Mouse (Mus musculus) midbrain, embryonic 11.5 days (tissue): ENCODE results near the gene Ptprm. TPM values are rescaled to one million over a fixed set of nuclear protein-coding genes. Genes with fewer than 3 reads are reported as not detected.

ENCODE experiments used
- ATAC-seq: fragments of 200-750 bp; cut with Nextera tagmentation; 2 replicates; pipeline ENCODE4 v1.8.0; 2017; ENCODE audit warnings: moderate TSS enrichment, moderate library complexity; ENCODE audit not compliant: low FRiP score
- DNase-seq: peaks from one replicate; pipeline ENCODE4 v3.0.0; 2015; ENCODE audit warnings: low spot score; ENCODE audit errors: missing footprints
- H3K27ac ChIP-seq: fragments of 300-500 bp; sonication (generic); 2 replicates; pipeline ENCODE4 v1.5.1; 2014; ENCODE audit warnings: low read depth, low read length
- H3K27me3 ChIP-seq: fragments of 300-500 bp; sonication (generic); 2 replicates; pipeline ENCODE4 v1.6.1; 2014; ENCODE audit warnings: mild to moderate bottlenecking, low read length, moderate library complexity, mixed read lengths; ENCODE audit not compliant: control insufficient read depth, insufficient read depth
- H3K36me3 ChIP-seq: fragments of 300-500 bp; sonication (generic); 2 replicates; pipeline ENCODE4 v1.6.1; 2014; ENCODE audit warnings: mild to moderate bottlenecking, low read length, moderate library complexity, mixed read lengths; ENCODE audit not compliant: control insufficient read depth, insufficient read depth
- H3K4me1 ChIP-seq: fragments of 300-500 bp; sonication (generic); 2 replicates; pipeline ENCODE4 v1.6.1; 2014; ENCODE audit warnings: low read length; ENCODE audit not compliant: control insufficient read depth, insufficient read depth
- H3K4me2 ChIP-seq: fragments of 300-500 bp; sonication (generic); 2 replicates; pipeline ENCODE4 v1.6.1; 2014; ENCODE audit warnings: mild to moderate bottlenecking, moderate library complexity
- H3K4me3 ChIP-seq: fragments of 300-500 bp; sonication (generic); 2 replicates; pipeline ENCODE4 v1.5.1; 2014; ENCODE audit warnings: low read depth, low read length
- H3K9ac ChIP-seq: fragments of 300-500 bp; sonication (generic); 2 replicates; pipeline ENCODE4 v1.6.1; 2014; ENCODE audit warnings: low read length
- H3K9me3 ChIP-seq: fragments of 300-500 bp; sonication (generic); 2 replicates; pipeline ENCODE4 v1.6.1; 2016; ENCODE audit warnings: low read length; ENCODE audit not compliant: control insufficient read depth
- WGBS: fragments of 180-500 bp; shearing (Covaris S2); extraction: QIAGEN DNeasy Blood & Tissue Kit; methylation state at CpG from one replicate; pipeline ENCODE4 v1.1.7; 2014; 5-methylcytosine and 5-hydroxymethylcytosine counted together
- polyA plus RNA-seq: library from polyadenylated mRNA; unstranded; fragments of >200 nt; fragmentation: Nextera tagmentation; extraction: Ambion mirVana; gene quantifications from 2 replicates; pipeline ENCODE4 v1.2.1, GENCODE M21; 2014

Gene Ptprm
- polyA plus RNA-seq, 1 experiment from 2014 or later = 8.9 TPM

GRCm38 (mm10) chr17:66809786-66810185 is 544.5 kb downstream of the Ptprm start:
- no peak for ATAC-seq
- WGBS = 76% methylated on average over 5 of the region's 5 CpGs
- Histone ChIP-seq H3K36me3 (no peaks in the 10 kb centered on the region), H3K4me2 (no peak overlapping the region), H3K9me3 (no peaks in the 10 kb centered on the region), H3K27me3 (peaks cover 2% of the 10 kb centered on the region; the same call in 1 of the 2 replicates), H3K9ac (no peak overlapping the region), H3K27ac (no peak overlapping the region), H3K4me3 (no peak overlapping the region), H3K4me1 (no peaks in the 10 kb centered on the region)
- DNase-seq = no peak

- Histone ChIP-seq H3K4me2 (no peak overlapping the region), H3K4me1 (no peaks in the 10 kb centered on the region), H3K4me3 (no peak overlapping the region), H3K9me3 (no peaks in the 10 kb centered on the region), H3K27ac (no peak overlapping the region), H3K36me3 (no peaks in the 10 kb centered on the region), H3K27me3 (no peaks in the 10 kb centered on the region), H3K9ac (no peak overlapping the region)
- 93% methylated on average over 8 of the region's 8 CpGs for WGBS
- ATAC-seq (no peak), DNase-seq (no peak)
Measured at GRCm38 (mm10) chr17:66808186-66808585, 546.1 kb downstream of the Ptprm start.

GRCm38 (mm10) chr17:66801831-66802687 is 552.2 kb downstream of the Ptprm start:
- Histone ChIP-seq H3K27me3 (no peaks in the 10 kb centered on the region), H3K4me1 (0 out of 2 replicates have a peak, but pooled peaks cover 4% of the 10 kb centered on the region), H3K4me2 (no peak overlapping the region), H3K36me3 (no peaks in the 10 kb centered on the region), H3K9ac (no peak overlapping the region), H3K9me3 (no peaks in the 10 kb centered on the region), H3K27ac (no peak overlapping the region), H3K4me3 (no peak overlapping the region)
- DNase-seq (no peak), ATAC-seq (no peak)
- 61% methylated on average over 10 of the region's 10 CpGs for WGBS

- H3K4me1 ChIP-seq = 0 out of 2 replicates have a peak, but pooled peaks cover 4% of the 10 kb centered on the region
- no peaks in the 10 kb centered on the region for H3K36me3 ChIP-seq
- WGBS = 94% methylated on average over 6 of the region's 6 CpGs
- no peak for ATAC-seq
- no peak overlapping the region for H3K9ac ChIP-seq
- no peak for DNase-seq
- no peak overlapping the region for H3K27ac ChIP-seq
- no peak overlapping the region for H3K4me3 ChIP-seq
- H3K27me3 ChIP-seq = no peaks in the 10 kb centered on the region
- no peak overlapping the region for H3K4me2 ChIP-seq
- H3K9me3 ChIP-seq = no peaks in the 10 kb centered on the region
Measured at GRCm38 (mm10) chr17:66800231-66800630, 554.0 kb downstream of the Ptprm start.

GRCm38 (mm10) chr17:66786166-66786565 is 568.1 kb downstream of the Ptprm start:
- H3K27ac ChIP-seq = no peak overlapping the region
- H3K4me3 ChIP-seq = no peak overlapping the region
- H3K36me3 ChIP-seq = no peaks in the 10 kb centered on the region
- no peak for ATAC-seq
- peak; percentile 80 for DNase-seq
- H3K27me3 ChIP-seq = no peaks in the 10 kb centered on the region
- peaks cover 5% of the 10 kb centered on the region; the same call in 1 of the 2 replicates for H3K4me1 ChIP-seq
- 40% methylated on average over 12 of the region's 12 CpGs for WGBS
- H3K4me2 ChIP-seq = no peak overlapping the region
- no peaks in the 10 kb centered on the region for H3K9me3 ChIP-seq
- H3K9ac ChIP-seq = no peak overlapping the region

- H3K36me3 ChIP-seq = no peaks in the 10 kb centered on the region
- no peaks in the 10 kb centered on the region for H3K9me3 ChIP-seq
- no peak overlapping the region for H3K4me2 ChIP-seq
- no peak overlapping the region; the same call in 1 of the 2 replicates for H3K27ac ChIP-seq
- no peak overlapping the region for H3K9ac ChIP-seq
- DNase-seq = peak; percentile 73
- WGBS = 88% methylated on average over 11 of the region's 11 CpGs
- H3K4me3 ChIP-seq = no peak overlapping the region
- peaks cover 5% of the 10 kb centered on the region; the same call in 1 of the 2 replicates for H3K4me1 ChIP-seq
- no peak for ATAC-seq
- no peaks in the 10 kb centered on the region for H3K27me3 ChIP-seq
Measured at GRCm38 (mm10) chr17:66785586-66785985, 568.7 kb downstream of the Ptprm start.

GRCm38 (mm10) chr17:66783601-66784000 is 570.7 kb downstream of the Ptprm start:
- no peak overlapping the region for H3K27ac ChIP-seq
- WGBS = 87% methylated on average over 4 of the region's 4 CpGs
- DNase-seq (peak; percentile 77), ATAC-seq (no peak)
- H3K36me3 ChIP-seq = no peaks in the 10 kb centered on the region
- H3K4me3 ChIP-seq = no peak overlapping the region
- no peaks in the 10 kb centered on the region for H3K27me3 ChIP-seq
- H3K9ac ChIP-seq = no peak overlapping the region
- peaks cover 5% of the 10 kb centered on the region; the same call in 1 of the 2 replicates for H3K4me1 ChIP-seq
- H3K9me3 ChIP-seq = no peaks in the 10 kb centered on the region
- H3K4me2 ChIP-seq = no peak overlapping the region

GRCm38 (mm10) chr17:66783075-66783492 is 571.2 kb downstream of the Ptprm start:
- no peak overlapping the region for H3K27ac ChIP-seq
- peak; percentile 67 for DNase-seq
- ATAC-seq = 0 out of 2 replicates have a peak, but pooled peaks have one; percentile 16
- H3K4me3 ChIP-seq = no peak overlapping the region
- no peak overlapping the region for H3K4me2 ChIP-seq
- H3K36me3 ChIP-seq = no peaks in the 10 kb centered on the region
- H3K9me3 ChIP-seq = no peaks in the 10 kb centered on the region
- no peaks in the 10 kb centered on the region for H3K27me3 ChIP-seq
- H3K9ac ChIP-seq = no peak overlapping the region
- WGBS = 80% methylated on average over 10 of the region's 10 CpGs
- H3K4me1 ChIP-seq = peaks cover 5% of the 10 kb centered on the region; the same call in 1 of the 2 replicates

GRCm38 (mm10) chr17:66781910-66782309 is 572.3 kb downstream of the Ptprm start:
- ATAC-seq (no peak), DNase-seq (no peak)
- Histone ChIP-seq H3K4me2 (no peak overlapping the region), H3K9me3 (no peaks in the 10 kb centered on the region), H3K4me1 (peaks cover 5% of the 10 kb centered on the region; the same call in 1 of the 2 replicates), H3K4me3 (no peak overlapping the region), H3K36me3 (no peaks in the 10 kb centered on the region), H3K9ac (no peak overlapping the region), H3K27ac (no peak overlapping the region), H3K27me3 (no peaks in the 10 kb centered on the region)
- WGBS = 84% methylated on average over 3 of the region's 3 CpGs
